Comparison of ENCODE assay signal across 15 mouse cellular contexts in the genomic region with DNA sequence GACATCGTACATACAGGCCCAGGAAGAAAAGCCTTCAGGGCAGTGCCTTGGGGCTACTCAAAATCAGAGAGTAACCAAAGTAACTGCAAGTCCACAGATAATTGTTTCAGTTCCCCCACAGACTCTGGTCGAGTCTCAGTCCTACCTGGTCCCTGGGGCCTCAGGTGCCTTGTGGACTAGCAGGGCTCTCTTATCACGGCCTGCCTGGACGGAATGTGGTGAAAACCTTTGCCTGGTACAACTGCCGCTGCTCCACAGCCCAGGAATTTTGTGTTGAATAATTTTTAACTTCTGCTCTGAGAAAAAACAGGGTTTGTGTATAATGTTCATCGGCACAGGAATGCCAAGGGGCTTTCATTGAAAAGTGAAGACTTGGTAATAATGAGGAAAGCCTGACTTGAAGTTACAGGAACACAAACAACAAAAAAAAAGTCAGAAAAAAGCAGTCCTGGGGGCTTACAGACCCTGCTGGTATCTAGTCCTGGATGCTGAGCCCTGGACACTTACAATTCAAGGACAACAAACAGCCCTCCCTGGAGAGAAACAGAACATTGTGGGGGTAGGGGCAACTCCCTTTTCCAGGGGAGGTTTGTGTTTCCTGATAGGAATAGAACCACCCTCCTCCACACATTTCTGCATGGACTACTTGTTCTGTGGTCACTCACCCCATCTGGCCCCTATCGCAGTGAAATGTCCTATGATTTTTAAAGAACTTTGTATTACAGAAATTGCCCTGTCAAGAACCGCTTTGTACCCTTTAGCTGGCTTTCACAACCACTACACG. TPM values are rescaled to one million over a fixed set of nuclear protein-coding genes. Genes with fewer than 3 reads are reported as not detected.
DNase-seq lines count a peak whose midpoint lies in the region; ATAC-seq and TF ChIP-seq lines count a peak whose summit lies in the region.
"Had no signal": no experiment of that assay in that cellular context is flagged by ENCODE, and none has a peak within 500 bp of the region (broad histone marks: within the 10 kb centered on the region; RNA-seq: fewer than 3 reads in every experiment).

No protein-coding gene starts in this region.

- H3K27me3 ChIP-seq in heart, embryonic 11.5 days (ENCODE audit: control insufficient read depth, insufficient read depth, low read length): no peaks in the 10 kb centered on the region
- no peaks in the 10 kb centered on the region for H3K27me3 ChIP-seq in embryonic facial prominence, embryonic 13.5 days
- H3K27me3 ChIP-seq in liver, embryonic 16.5 days (ENCODE audit: control insufficient read depth, insufficient read depth, low read depth, low read length): no peaks in the 10 kb centered on the region
- H3K27me3 ChIP-seq in midbrain, postnatal 0 days (ENCODE audit: insufficient read depth, low read length): no peaks in the 10 kb centered on the region
- H3K27me3 ChIP-seq: hindbrain, embryonic 12.5 days; neural tube, embryonic 12.5 days had no signal

- no peaks in the 10 kb centered on the region for H3K9me3 ChIP-seq in heart, embryonic 11.5 days (replicated peaks; ENCODE audit: control insufficient read depth, low read length)
- no peaks in the 10 kb centered on the region for H3K9me3 ChIP-seq in embryonic facial prominence, embryonic 13.5 days
- no peaks in the 10 kb centered on the region for H3K9me3 ChIP-seq in liver, embryonic 16.5 days (replicated peaks; ENCODE audit: control insufficient read depth, low read length)
- no peaks in the 10 kb centered on the region for H3K9me3 ChIP-seq in midbrain, postnatal 0 days (ENCODE audit: low read length)
- H3K9me3 ChIP-seq: hindbrain, embryonic 12.5 days; neural tube, embryonic 12.5 days had no signal

- intact Hi-C loops in heart, postnatal 36 days (cut with DNase I): no loop called here

- H3K4me1 ChIP-seq in heart, embryonic 11.5 days (ENCODE audit: control insufficient read depth, insufficient read depth, low read length): 0 out of 2 replicates have a peak, but pooled peaks cover 2% of the 10 kb centered on the region
- H3K4me1 ChIP-seq in embryonic facial prominence, embryonic 13.5 days: peaks cover 6% of the 10 kb centered on the region; the same call in 1 of the 2 replicates
- no peaks in the 10 kb centered on the region; the same call in 1 of the 2 replicates for H3K4me1 ChIP-seq in liver, embryonic 16.5 days (ENCODE audit: control insufficient read depth, low read depth, low read length)
- no peaks in the 10 kb centered on the region for H3K4me1 ChIP-seq in midbrain, postnatal 0 days (ENCODE audit: insufficient read depth, low read length)
- H3K4me1 ChIP-seq: hindbrain, embryonic 12.5 days; neural tube, embryonic 12.5 days had no signal

- H3K36me3 ChIP-seq in heart, embryonic 11.5 days (ENCODE audit: control insufficient read depth, insufficient read depth, low read length): no peaks in the 10 kb centered on the region
- H3K36me3 ChIP-seq in embryonic facial prominence, embryonic 13.5 days: no peaks in the 10 kb centered on the region
- H3K36me3 ChIP-seq in liver, embryonic 16.5 days (ENCODE audit: control insufficient read depth, insufficient read depth): no peaks in the 10 kb centered on the region
- no peaks in the 10 kb centered on the region for H3K36me3 ChIP-seq in midbrain, postnatal 0 days (ENCODE audit: insufficient read depth, low read length)
- H3K36me3 ChIP-seq: hindbrain, embryonic 12.5 days; neural tube, embryonic 12.5 days had no signal

- WGBS in heart, embryonic 11.5 days (ENCODE audit: insufficient replicate concordance): 60% methylated on average over 9 of the region's 9 CpGs
- 64% methylated on average over 9 of the region's 9 CpGs for WGBS in embryonic facial prominence, embryonic 13.5 days
- 61% methylated on average over 9 of the region's 9 CpGs for WGBS in liver, embryonic 16.5 days (ENCODE audit: insufficient replicate concordance)
- WGBS in midbrain, postnatal 0 days: 85% methylated on average over 9 of the region's 9 CpGs

- H3K9ac ChIP-seq in heart, embryonic 11.5 days (ENCODE audit: low read depth, low read length): no peak overlapping the region
- H3K9ac ChIP-seq in embryonic facial prominence, embryonic 13.5 days: no peak overlapping the region
- no peak overlapping the region for H3K9ac ChIP-seq in liver, embryonic 16.5 days (ENCODE audit: low read depth, low read length)
- no peak overlapping the region for H3K9ac ChIP-seq in midbrain, postnatal 0 days (replicated peaks; ENCODE audit: low read length, poor library complexity, severe bottlenecking)
- H3K9ac ChIP-seq: hindbrain, embryonic 12.5 days; neural tube, embryonic 12.5 days had no signal

- H3K4me3 ChIP-seq in heart, embryonic 11.5 days (ENCODE audit: low read depth, low read length): no peak overlapping the region
- H3K4me3 ChIP-seq in embryonic facial prominence, embryonic 13.5 days: no peak overlapping the region
- no peak overlapping the region for H3K4me3 ChIP-seq in liver, embryonic 16.5 days (ENCODE audit: low read depth, low read length)
- H3K4me3 ChIP-seq in midbrain, postnatal 0 days (ENCODE audit: low read depth, low read length): no peak overlapping the region
- H3K4me3 ChIP-seq: hindbrain, embryonic 12.5 days; neural tube, embryonic 12.5 days had no signal

- H3K4me2 ChIP-seq in heart, embryonic 11.5 days: no peak overlapping the region
- no peak overlapping the region for H3K4me2 ChIP-seq in embryonic facial prominence, embryonic 13.5 days
- H3K4me2 ChIP-seq in liver, embryonic 16.5 days (ENCODE audit: low read depth, low read length): no peak overlapping the region
- no peak overlapping the region for H3K4me2 ChIP-seq in midbrain, postnatal 0 days (ENCODE audit: low read depth, low read length, poor library complexity, severe bottlenecking)
- H3K4me2 ChIP-seq: hindbrain, embryonic 12.5 days; neural tube, embryonic 12.5 days had no signal

- TF ChIP-seq CTCF in midbrain, postnatal 0 days (IDR thresholded peaks at IDR 0.05): no peak

- DNase-seq in heart, postnatal 36 days: no peak
- peak; percentile 84 for DNase-seq in kidney, adult 9 months
- DNase-seq in frontal cortex, postnatal 10 days (ENCODE audit: low spot score in 2 of 2): no peak
- DNase-seq in midbrain, postnatal 0 days (ENCODE audit: low spot score): no peak
- DNase-seq: midbrain, embryonic 14.5 days; thymus, postnatal 25 days had no signal

- H3K27ac ChIP-seq in heart, embryonic 11.5 days (ENCODE audit: low read depth, low read length): peak overlapping the region; percentile 46; the same call in 1 of the 2 replicates
- peak overlapping the region; percentile 39 for H3K27ac ChIP-seq in embryonic facial prominence, embryonic 13.5 days
- H3K27ac ChIP-seq in liver, embryonic 16.5 days (ENCODE audit: low read length): peak overlapping the region; percentile 4; the same call in 1 of the 2 replicates
- H3K27ac ChIP-seq in midbrain, postnatal 0 days (ENCODE audit: low read depth, low read length): no peak overlapping the region
- H3K27ac ChIP-seq: hindbrain, embryonic 12.5 days; neural tube, embryonic 12.5 days had no signal

- no peak for ATAC-seq in heart, embryonic 11.5 days (replicated peaks; ENCODE audit: insufficient number of reproducible peaks, low FRiP score, low TSS enrichment)
- ATAC-seq in embryonic facial prominence, embryonic 13.5 days (ENCODE audit: insufficient number of reproducible peaks, insufficient read depth, low FRiP score, low TSS enrichment, low read depth): no peak
- ATAC-seq in liver, embryonic 16.5 days (ENCODE audit: low read depth): no peak
- no peak for ATAC-seq in midbrain, postnatal 0 days (ENCODE audit: low FRiP score)
- no peak for ATAC-seq in cerebellum, adult (ENCODE audit: insufficient number of reproducible peaks, low FRiP score, low TSS enrichment)

RNA-seq across cellular contexts. Expression of a gene that starts 25.1 kb away (rescaled TPM):
- polyA plus RNA-seq in heart, embryonic 11.5 days (2014; fragmentation: Nextera tagmentation; extraction: Ambion mirVana): 0.36 TPM in 1 of 2 replicates, not detected in the other
- not detected for total RNA-seq in heart, postnatal 36 days (2021)
- polyA plus RNA-seq in embryonic facial prominence, embryonic 13.5 days (2015; fragmentation: Nextera tagmentation; extraction: Ambion mirVana): 2.0 and 2.7 TPM in 2 replicates
- 0.29 and 0.33 TPM in 2 replicates for polyA plus RNA-seq in liver, embryonic 16.5 days (2015; fragmentation: Nextera tagmentation; extraction: Ambion mirVana)
- total RNA-seq in midbrain, postnatal 0 days (2014; rRNA removed): 1.9 TPM in 1 of 2 replicates, not detected in the other
- polyA plus RNA-seq in midbrain, postnatal 0 days (2015; fragmentation: Nextera tagmentation; extraction: Ambion mirVana): not detected in 2 replicates
- total RNA-seq: granulocyte monocyte progenitor cell, adult 5-6 weeks; left cerebral cortex, postnatal 36 days had no signal

RNA-seq across cellular contexts. Expression of a gene that starts 25.5 kb away (rescaled TPM):
- polyA plus RNA-seq in heart, embryonic 11.5 days (2014; fragmentation: Nextera tagmentation; extraction: Ambion mirVana): 23.6 and 26.5 TPM in 2 replicates
- total RNA-seq in heart, postnatal 36 days (2021): 1 to 10 TPM; 3.0 TPM
- polyA plus RNA-seq in embryonic facial prominence, embryonic 13.5 days (2015; fragmentation: Nextera tagmentation; extraction: Ambion mirVana): 40.3 and 43.8 TPM in 2 replicates
- polyA plus RNA-seq in liver, embryonic 16.5 days (2015; fragmentation: Nextera tagmentation; extraction: Ambion mirVana): 11.4 and 13.4 TPM in 2 replicates
- 28.1 and 31.1 TPM in 2 replicates for total RNA-seq in midbrain, postnatal 0 days (2014; rRNA removed)
- polyA plus RNA-seq in midbrain, postnatal 0 days (2015; fragmentation: Nextera tagmentation; extraction: Ambion mirVana): 22.1 and 25.2 TPM in 2 replicates

RNA-seq across cellular contexts. Expression of a gene that starts 46.0 kb away (rescaled TPM):
- polyA plus RNA-seq in heart, embryonic 11.5 days (2014; fragmentation: Nextera tagmentation; extraction: Ambion mirVana): 0.10 TPM in 1 of 2 replicates, not detected in the other
- total RNA-seq in heart, postnatal 36 days (2021): under 1 TPM in 1 of 2 experiments, not detected in 1; 0.11 TPM
- 0.30 and 0.40 TPM in 2 replicates for polyA plus RNA-seq in embryonic facial prominence, embryonic 13.5 days (2015; fragmentation: Nextera tagmentation; extraction: Ambion mirVana)
- 0.06 and 0.09 TPM in 2 replicates for polyA plus RNA-seq in liver, embryonic 16.5 days (2015; fragmentation: Nextera tagmentation; extraction: Ambion mirVana)
- total RNA-seq in midbrain, postnatal 0 days (2014; rRNA removed): 0.44 and 0.52 TPM in 2 replicates
- polyA plus RNA-seq in midbrain, postnatal 0 days (2015; fragmentation: Nextera tagmentation; extraction: Ambion mirVana): 0.20 and 0.23 TPM in 2 replicates
- total RNA-seq: granulocyte monocyte progenitor cell, adult 5-6 weeks had no signal

RNA-seq across cellular contexts. Expression of a gene that starts 58.3 kb away (rescaled TPM):
- 1.3 and 1.7 TPM in 2 replicates for polyA plus RNA-seq in heart, embryonic 11.5 days (2014; fragmentation: Nextera tagmentation; extraction: Ambion mirVana)
- total RNA-seq in heart, postnatal 36 days (2021): not detected
- 3.0 and 4.1 TPM in 2 replicates for polyA plus RNA-seq in embryonic facial prominence, embryonic 13.5 days (2015; fragmentation: Nextera tagmentation; extraction: Ambion mirVana)
- polyA plus RNA-seq in liver, embryonic 16.5 days (2015; fragmentation: Nextera tagmentation; extraction: Ambion mirVana): 0.58 and 0.68 TPM in 2 replicates
- not detected in 2 replicates for total RNA-seq in midbrain, postnatal 0 days (2014; rRNA removed)
- polyA plus RNA-seq in midbrain, postnatal 0 days (2015; fragmentation: Nextera tagmentation; extraction: Ambion mirVana): 1.5 and 2.2 TPM in 2 replicates
- total RNA-seq: adrenal gland, postnatal 25 days; left cerebral cortex, postnatal 36 days had no signal
